Mouse (Mus musculus) frontal cortex, postnatal 10 days (tissue): ENCODE data around the gene A430078G23Rik.

Source experiments
- DNase-seq, 2 experiments: peaks; one replicate each; pipeline ENCODE4 v3.0.0; 2022; ENCODE audit warnings: low spot score in 2 of 2, mixed read lengths in 1 of 2

A430078G23Rik gene

DNA sequence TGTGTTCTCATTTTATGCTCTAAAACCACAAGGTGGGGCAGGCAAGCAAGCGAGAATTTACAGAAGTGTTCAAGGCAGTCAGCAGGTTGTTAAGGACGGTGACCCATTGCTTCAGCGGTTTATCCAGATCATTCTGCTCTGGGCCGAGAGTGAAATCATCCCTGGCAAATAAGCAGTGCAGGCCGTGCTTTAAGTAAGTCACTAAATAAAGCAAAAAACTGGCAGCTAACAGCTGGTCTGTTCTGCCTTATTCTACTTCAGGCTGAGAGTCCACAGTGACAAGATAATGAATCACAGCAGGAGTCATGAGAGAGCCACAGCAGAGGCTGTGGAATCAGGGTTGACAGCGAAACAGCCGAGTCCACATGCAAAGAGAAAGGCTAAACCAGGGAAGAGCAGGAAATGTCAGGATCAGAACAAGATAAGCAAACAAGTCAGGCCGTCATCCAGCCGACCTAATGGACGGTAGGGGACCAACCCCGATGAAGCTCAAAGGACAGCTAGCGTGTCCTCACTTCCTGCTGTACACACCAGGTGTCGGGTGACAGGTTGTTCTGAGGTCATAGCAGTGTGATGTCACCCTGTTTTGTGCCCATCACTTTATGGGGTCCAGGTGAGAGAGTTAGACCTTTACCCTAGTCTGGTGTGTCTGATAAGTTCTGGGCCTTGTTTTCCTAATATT is 4.9 kb upstream of the A430078G23Rik start:
- DNase-seq, result no peak

DNA sequence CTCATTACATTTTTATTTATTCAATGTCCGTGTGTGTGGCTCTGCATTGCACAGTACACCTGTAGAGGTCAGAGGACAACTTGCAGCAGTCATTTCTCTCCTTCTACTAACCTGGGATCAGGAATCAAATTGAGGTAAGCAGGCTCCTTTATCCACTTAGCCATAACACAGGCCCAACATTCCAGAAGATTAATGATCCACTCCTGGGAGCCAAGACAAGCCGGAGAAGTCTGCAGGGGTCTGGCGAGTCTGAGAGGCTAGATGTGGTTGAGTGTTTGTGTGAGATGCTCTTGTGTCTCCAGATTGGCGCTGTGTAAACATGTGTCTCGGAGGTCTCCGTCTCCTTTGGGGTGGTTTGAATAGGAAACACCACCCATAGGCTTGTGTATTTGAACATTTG is 2.5 kb upstream of the A430078G23Rik start:
- no peak for DNase-seq

DNA sequence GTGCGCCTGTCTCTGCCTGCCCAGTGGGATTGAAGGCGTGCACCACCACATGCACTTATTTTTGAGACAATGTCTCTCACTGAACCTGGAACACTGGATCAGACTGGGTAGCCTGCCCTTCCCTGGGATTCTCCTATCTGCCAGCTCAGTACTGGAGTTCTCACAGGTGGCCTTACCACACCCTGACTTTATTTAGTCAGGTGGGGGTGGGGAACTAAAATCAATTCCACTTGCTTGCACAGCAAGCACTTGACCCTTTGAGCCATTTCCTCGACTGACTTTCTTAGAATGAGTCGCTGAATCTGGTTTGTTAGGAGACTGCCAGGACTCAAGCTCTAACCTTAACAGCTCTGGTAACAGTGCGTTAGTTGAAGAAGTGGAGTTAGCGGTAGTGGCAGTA is 500 bp upstream of the A430078G23Rik start:
- DNase-seq, result no peak

DNA sequence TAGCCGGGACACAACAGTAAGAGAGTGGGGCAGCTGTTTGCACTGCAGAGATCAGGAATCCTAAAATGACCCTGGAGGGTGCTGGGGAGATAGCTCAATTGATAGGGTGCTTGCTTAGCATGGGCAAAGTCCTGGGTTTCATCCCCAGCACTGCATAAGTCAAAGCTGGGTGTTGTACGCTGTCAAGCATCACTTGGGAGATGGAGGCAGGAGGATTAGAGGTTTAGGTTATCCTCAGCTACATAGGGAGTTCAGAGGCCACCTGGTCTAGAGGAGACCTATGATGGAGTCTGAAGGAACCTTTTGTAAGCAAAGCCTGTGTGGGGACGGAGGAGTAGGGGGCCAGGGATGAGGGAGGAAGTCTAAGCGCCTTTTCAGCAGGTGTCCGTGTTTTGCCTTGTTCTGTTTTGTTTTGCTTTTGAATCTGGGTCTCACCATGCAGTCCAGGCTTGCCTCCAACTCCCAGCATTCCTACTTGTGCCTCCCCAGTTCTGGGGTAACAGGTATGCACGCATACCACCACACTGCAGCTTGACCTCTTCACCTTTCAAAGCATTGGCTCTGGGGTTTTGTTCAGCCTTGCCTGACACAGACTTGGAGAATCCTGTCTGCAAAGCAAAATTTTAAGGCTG is 712 bp downstream of the A430078G23Rik start:
- DNase-seq, result no peak

DNA sequence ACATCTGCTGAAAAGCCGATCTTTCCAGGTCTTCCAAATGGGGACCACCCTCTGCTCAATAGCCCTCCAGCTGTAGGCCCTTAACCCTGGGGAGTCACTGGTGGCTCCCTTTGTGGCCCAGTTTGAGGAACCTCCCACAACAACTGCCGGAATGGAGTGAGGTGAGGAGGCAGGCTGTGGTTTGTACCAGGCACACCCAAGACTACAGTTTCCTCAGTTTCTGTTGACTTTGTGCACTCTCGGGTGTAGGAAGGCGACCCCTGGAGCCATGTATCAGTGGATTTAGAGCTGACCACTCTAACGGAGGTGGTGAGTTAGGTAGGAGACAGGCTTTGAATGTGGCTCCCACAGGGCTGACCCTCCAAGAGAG is 1.2 kb downstream of the A430078G23Rik start:
- DNase-seq, result no peak

DNA sequence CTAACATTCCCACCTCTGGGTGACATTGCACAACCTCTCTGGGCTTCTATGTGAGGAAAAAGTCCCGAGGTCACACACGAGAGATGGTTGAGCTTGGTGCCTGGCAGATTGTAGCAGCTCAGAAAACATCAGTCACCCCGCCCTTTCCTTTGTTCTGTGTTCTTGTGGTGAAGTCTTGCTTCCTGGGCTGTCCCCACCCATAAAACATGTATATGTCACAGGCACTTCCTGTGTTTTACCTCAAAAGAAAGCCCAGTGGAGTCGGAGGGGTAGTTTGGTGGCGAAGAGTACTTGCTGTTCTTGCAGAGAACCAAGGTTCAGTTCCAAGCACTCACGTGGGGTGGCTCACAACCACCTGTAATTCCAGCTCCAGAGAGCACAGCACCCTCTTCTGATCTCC is 2.4 kb downstream of the A430078G23Rik start:
- no peak for DNase-seq

DNA sequence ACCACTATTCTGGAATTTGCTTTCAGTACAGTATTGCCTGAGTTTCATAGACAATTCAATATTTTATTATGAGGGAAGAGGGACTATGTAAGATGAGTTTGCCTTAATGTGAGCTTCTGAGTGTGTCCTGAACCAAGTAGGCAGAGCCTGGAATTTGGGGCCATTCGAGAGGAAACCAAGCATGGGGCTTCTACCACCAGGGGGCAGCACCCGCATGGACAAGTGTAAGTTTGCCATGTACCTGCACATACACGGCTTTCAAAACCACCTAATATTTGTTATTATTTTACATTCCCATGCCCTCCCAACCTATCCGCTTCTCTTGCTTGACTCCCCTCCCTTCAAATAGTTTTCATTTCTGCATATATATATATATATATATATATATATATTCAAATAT is 4.8 kb downstream of the A430078G23Rik start:
- peak in 1 of 2 experiments; percentile 70 for DNase-seq

DNA sequence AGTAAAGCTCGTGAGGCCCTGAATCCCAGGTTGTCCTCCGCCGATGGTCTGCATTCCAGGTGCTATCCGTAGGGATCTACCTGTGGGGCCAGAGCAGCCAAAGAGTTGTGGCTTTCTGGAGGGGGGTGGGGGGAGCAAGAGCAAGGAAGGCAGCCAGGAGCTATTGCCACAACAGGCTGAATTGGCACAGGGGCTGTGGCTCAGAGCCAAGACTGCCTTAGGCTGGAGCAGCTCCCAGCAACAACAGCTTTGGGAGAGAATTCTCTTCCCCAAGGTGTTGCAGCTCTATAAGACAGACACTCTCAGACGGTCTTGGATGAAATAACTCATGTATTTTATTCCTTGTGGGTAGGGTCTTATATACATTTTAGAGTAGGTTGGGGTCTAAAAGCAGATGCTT is 13.9 kb downstream of the A430078G23Rik start:
- DNase-seq, result no peak

DNA sequence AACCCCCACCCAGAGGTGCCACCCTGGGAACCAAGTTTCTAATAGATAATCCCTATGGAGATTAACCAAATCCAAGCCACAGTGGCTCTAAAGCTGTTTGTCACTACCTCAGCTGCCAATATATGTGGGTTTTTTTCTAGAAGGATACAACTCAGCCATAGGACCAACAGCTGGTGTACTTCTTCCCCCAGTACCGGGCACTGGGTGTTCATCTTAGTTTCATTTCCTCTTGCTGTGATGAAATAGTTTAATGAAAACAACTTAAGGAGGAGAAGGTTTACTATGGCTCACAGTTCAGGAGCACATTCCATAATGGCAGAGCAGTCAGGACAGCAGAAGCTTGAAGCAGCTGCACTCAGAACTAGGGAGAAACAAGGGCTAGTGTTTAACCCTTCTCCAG is 14.9 kb downstream of the A430078G23Rik start:
- no peak for DNase-seq

DNA sequence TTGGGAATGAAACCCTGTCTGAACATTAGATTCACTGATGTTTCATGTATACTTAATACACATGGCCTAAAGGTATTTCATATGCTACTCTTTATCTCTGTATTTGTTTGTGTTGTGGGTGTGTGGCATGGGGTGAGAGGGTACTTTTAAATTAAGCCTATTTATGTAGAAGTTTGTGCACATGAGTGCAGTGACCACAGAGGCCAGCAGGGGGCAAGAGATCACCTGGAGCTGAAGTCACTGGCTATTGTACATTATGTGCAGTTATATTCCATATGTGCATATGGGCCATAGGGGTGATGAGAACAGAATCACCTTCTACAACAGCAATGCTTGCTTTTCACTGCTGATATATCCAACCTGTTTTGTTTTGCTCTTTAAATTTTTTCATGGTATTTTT is 22.5 kb downstream of the A430078G23Rik start:
- no peak for DNase-seq

DNA sequence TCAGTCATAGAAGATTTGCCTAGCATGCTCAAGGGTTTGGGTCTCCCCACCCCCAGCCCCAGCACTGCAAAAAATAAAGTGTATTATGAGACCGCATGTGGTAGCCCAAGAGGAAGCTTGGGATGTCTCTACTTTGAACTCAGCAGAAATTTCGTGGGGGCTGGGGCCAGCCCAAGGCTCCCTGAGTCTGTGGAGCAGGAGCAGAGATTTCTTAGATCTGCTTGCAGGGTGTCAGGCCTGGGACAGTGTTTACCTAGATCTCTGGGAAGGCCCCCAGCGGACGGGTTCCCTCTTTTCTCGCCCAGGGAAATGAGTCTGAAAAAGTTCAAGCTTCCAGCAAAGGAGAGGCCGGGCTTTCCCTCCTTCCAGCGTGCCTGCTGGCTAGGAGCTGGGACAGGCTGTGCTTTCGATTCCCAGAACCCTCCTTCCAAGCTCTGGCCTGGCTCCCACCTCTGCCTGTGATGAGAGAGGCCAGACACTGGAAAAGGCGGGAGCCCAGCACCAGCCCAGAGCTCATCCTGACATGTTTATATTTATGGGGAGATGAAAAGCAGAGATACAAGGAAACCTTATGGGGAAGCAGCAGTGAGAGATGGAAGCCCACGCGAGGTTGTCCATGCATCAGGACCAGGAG is 23.5 kb downstream of the A430078G23Rik start:
- DNase-seq, result no peak

DNA sequence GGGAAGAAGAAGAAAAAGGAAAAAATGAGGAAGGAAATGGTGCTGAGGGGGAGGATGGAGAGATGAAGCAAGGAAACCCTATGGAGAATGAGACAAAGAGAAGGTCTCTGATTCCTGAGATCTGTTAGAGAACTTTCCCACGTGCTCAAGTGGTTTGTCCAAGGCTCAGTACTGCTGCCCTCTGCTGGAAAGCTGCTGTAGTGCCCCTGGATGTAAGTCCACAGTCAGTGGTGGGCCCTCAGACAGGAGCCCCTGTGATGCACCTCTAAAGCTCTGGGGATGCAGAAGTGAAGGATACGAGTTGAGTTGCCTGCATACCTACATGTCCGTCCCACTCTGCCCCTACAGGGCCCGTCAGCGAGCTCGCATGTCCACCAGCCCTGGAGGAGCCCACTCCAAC is 34.1 kb downstream of the A430078G23Rik start:
- DNase-seq, result peak in 1 of 2 experiments; percentile 49

DNA sequence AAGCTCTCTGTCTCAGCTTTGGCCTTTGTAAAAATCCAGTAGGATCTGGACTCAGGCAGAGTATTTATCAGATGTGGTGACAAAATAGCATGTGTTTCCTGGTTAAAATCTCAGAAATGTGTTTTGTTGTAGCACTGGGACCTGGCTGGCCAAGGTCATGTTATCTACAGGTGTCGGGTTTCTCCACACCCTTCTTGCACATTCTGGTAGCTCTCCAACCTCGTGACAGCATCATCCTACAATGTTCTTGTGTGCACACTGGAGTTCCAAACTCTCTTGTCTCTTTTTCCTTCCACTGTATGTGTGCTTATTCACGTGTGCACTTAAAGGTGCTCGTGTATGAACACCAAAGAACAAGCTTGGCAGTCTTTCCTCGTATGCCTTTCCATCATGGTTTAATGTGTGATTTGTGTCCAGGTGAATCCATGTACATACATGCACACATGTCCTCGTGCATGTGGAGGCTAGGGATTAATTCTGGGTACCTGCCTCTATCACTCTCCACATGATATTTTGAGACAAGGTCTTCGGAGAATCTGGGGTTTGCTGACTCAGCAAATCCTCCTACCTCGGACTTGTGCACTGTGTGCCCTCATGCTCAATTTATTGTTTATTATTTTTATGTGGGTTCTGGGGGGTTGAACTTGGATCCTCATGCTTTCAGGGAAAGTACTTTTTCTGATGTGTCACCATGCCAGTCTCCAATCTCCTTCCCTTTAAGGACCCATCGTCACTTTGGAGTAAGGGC is 35.5 kb downstream of the A430078G23Rik start:
- no peak for DNase-seq

DNA sequence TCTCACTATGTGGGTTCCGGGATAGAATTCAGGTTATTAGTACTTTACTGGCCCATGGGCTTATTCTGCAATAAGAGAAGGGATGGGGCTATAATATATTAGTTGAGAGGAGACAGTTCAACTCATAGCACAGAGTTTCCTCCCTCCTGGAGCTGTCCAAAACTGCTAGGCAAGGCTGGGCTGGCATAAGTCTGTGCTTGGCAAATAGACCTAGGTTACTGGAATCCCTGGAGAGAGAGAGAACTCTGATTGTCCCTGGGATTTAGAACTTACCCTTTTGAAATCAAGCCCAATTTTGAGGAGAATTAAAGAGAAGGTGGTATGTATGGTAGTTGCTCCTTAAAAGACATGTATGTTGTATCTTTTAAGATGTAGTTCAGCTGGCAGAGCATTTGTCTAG is 36.3 kb downstream of the A430078G23Rik start:
- DNase-seq, result no peak

DNA sequence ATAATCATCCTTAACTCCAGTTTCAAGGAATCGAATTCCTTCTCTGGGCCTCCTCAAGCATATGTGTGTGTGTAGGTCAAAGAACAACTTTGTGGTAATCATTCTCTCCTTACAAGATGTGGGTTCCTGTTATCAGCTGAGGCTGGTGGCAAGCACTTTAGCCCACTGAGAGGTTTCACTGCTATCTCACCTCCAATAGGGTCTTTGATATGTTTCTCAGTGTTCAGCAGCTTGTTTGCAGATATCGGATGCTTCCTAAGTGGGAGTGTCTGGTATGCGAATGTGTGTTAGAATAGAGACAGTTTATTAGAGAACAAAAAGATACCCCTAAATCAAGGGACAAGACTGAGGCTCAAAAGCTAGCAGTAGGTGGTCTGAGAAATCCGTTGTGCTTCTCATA is 39.1 kb downstream of the A430078G23Rik start:
- no peak for DNase-seq

DNA sequence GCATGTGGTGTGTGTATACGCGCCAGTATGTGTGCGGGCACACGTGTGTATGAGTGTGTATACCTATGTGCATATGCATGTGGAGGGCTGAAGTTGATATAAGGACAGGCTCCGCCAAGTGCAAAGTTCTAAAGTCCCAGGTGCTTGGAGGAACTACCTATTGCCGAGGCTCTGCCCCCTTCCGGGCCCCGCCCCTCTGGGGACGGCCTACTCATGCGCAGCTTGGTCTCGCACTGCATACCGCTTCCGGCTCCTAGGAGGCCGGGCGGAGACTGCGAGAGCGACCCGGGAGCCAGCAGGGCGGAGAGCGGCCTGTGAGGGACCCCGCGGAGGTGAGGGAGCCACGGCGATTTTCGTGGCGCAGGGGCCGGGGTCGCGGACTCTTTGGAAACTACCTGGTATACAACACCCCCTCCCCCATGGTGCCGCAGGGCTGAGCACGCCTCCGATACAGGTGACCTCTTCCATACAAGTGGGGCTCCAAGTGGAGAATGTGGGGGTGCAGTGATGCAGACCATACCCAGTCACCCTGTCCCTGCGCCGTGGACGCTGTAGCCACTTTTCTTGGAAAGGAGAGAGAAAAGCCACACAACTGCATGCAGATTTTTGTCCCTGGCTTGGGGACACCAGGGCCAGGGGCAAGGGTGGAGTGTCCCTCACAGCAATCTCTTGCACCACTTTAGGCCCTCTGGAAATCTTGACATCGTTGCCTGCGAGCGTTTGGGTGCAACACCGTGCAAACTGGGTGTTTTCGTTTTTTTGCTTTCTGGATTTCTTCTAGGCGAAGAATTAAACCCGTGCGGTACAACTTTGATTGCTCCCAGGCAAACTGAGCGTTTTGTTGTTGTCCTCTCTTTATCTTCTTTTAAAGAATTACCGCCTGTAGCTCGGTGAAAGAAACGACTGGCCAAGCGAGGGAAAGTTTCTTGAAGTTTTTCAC is 39.8 kb downstream of the A430078G23Rik start, which contains the start of gene Arhgef18:
TSS of gene Arhgef18 (plus strand) at position 236 of the 940 bp plus-strand sequence.
- DNase-seq, result peak; percentile 76 to 81

DNA sequence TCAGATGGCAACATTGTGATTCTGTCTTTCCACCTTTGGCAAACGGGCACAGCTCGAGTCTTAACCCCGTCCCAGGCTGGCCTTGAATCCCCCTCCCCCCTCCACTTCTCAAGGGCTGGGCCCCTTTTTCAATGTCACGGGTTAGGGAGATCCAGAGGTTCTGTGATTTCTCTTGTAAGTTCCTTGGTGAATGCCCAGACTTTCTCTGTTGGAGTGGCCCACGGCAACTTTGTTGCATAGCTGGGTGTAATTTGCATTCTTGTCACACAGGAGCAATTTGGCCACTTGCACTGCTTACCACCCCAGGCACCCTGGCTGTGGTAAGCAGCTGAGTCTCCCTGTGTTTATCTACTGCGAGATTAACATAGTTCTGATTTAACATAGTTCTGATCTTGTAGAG is 41.4 kb downstream of the A430078G23Rik start:
- no peak for DNase-seq

DNA sequence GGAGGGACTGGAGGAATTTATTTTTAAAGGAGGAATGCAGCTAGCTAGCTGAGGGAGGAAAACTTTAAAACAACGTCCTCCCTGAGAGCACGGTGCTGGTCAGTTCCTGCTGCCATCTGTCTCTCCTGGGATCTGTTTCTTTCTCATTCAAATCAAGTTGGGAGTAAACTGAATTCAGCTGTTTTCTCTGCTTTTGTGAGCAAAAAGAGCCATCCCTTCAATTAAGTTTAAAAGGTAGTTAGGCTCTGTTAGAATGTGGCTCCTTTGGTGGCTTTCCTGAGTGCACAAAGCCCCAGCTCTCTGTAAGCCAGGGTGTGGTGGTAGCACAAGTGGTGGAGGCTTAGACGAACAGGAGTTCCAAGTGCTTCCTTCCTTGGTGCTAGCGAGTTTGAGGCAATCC is 42.0 kb downstream of the A430078G23Rik start:
- no peak for DNase-seq

DNA sequence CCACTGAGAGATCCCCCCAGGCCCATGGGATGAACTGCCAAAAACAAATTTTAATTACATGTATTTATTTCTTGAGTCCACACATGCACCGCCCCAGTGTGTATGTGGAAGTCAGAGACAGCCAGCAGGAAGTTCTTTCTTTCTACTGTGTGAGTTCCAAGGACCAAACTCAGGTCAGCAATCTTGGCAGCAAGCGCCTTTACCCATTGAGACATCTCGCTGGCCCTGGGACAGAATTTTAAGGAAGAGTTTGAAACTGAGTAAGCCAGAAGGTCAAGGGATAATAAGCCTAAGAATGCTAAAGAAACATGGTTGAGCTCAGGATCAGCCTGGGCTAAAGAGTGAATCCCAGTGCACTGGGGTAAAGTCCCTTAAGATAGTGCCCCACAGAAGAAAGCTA is 44.4 kb downstream of the A430078G23Rik start:
- DNase-seq, result no peak

DNA sequence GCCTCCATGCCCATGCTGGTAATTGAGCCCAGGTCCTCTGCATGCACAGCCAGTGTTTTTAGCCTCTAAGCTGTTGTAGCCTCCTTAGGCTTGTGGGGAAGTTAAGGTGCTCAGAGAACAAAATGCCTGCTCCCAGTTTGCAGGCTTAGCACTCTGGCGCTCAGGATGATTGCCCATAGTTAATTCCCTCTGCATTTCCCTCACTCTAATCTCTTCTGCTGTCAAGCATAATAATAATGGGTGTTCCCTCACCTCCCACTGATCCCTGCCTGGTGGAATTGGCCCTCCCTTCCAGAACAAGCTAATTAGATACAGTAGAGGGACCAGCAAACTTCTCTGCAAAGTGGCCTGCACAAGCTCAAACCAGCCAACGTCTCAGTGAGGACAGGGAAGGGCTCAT is 47.3 kb downstream of the A430078G23Rik start:
- DNase-seq, result no peak

DNA sequence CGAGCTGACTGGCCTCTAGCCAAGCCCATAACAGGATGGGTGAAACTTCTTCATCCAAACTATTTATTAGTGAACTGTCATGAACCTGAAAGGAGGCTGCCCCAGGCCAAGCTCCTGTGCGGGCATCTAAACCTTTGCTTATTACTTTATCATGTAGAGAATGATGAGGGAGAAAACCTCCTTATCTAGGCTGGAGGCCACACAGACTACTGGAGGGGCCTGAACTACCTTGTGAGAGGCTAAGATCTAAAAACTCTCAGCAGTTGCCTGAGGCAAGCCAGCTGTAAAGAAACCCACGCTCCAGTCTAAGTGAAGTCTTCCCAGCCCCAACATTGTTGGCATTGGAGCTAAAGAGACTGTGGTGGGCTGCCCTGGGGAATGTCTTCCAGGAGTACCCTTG is 54.2 kb downstream of the A430078G23Rik start:
- no peak for DNase-seq
